Mouse (Mus musculus) midbrain, embryonic 11.5 days (tissue): ENCODE data around the gene Fbxo22. TPM values are rescaled to one million over a fixed set of nuclear protein-coding genes. Genes with fewer than 3 reads are reported as not detected.

Experiments used
- ATAC-seq: fragments of 200-750 bp; cut with Nextera tagmentation; 2 replicates; pipeline ENCODE4 v1.8.0; 2017; ENCODE audit warnings: moderate TSS enrichment, moderate library complexity; ENCODE audit not compliant: low FRiP score
- DNase-seq: peaks from one replicate; pipeline ENCODE4 v3.0.0; 2015; ENCODE audit warnings: low spot score; ENCODE audit errors: missing footprints
- H3K27ac ChIP-seq: fragments of 300-500 bp; sonication (generic); 2 replicates; pipeline ENCODE4 v1.5.1; 2014; ENCODE audit warnings: low read depth, low read length
- H3K27me3 ChIP-seq: fragments of 300-500 bp; sonication (generic); 2 replicates; pipeline ENCODE4 v1.6.1; 2014; ENCODE audit warnings: mild to moderate bottlenecking, low read length, moderate library complexity, mixed read lengths; ENCODE audit not compliant: control insufficient read depth, insufficient read depth
- H3K36me3 ChIP-seq: fragments of 300-500 bp; sonication (generic); 2 replicates; pipeline ENCODE4 v1.6.1; 2014; ENCODE audit warnings: mild to moderate bottlenecking, low read length, moderate library complexity, mixed read lengths; ENCODE audit not compliant: control insufficient read depth, insufficient read depth
- H3K4me1 ChIP-seq: fragments of 300-500 bp; sonication (generic); 2 replicates; pipeline ENCODE4 v1.6.1; 2014; ENCODE audit warnings: low read length; ENCODE audit not compliant: control insufficient read depth, insufficient read depth
- H3K4me2 ChIP-seq: fragments of 300-500 bp; sonication (generic); 2 replicates; pipeline ENCODE4 v1.6.1; 2014; ENCODE audit warnings: mild to moderate bottlenecking, moderate library complexity
- H3K4me3 ChIP-seq: fragments of 300-500 bp; sonication (generic); 2 replicates; pipeline ENCODE4 v1.5.1; 2014; ENCODE audit warnings: low read depth, low read length
- H3K9ac ChIP-seq: fragments of 300-500 bp; sonication (generic); 2 replicates; pipeline ENCODE4 v1.6.1; 2014; ENCODE audit warnings: low read length
- H3K9me3 ChIP-seq: fragments of 300-500 bp; sonication (generic); 2 replicates; pipeline ENCODE4 v1.6.1; 2016; ENCODE audit warnings: low read length; ENCODE audit not compliant: control insufficient read depth
- WGBS: fragments of 180-500 bp; shearing (Covaris S2); extraction: QIAGEN DNeasy Blood & Tissue Kit; methylation state at CpG from one replicate; pipeline ENCODE4 v1.1.7; 2014; 5-methylcytosine and 5-hydroxymethylcytosine counted together
- polyA plus RNA-seq: library from polyadenylated mRNA; unstranded; fragments of >200 nt; fragmentation: Nextera tagmentation; extraction: Ambion mirVana; gene quantifications from 2 replicates; pipeline ENCODE4 v1.2.1, GENCODE M21; 2014

The Fbxo22 gene
- polyA plus RNA-seq, 1 experiment from 2014 or later = 84.6 TPM

- no peaks in the 10 kb centered on the region for H3K4me1 ChIP-seq
- H3K9ac ChIP-seq = no peak overlapping the region
- DNase-seq (no peak), ATAC-seq (no peak)
- WGBS = 85% methylated on average over 2 of the region's 2 CpGs
- no peak overlapping the region for H3K4me3 ChIP-seq
- no peaks in the 10 kb centered on the region for H3K9me3 ChIP-seq
- H3K27me3 ChIP-seq = no peaks in the 10 kb centered on the region
- H3K4me2 ChIP-seq = no peak overlapping the region
- no peaks in the 10 kb centered on the region for H3K36me3 ChIP-seq
- H3K27ac ChIP-seq = no peak overlapping the region
Observed at GRCm38 (mm10) chr9:55257105-55257504, 48.4 kb downstream of the Fbxo22 start.

DNA sequence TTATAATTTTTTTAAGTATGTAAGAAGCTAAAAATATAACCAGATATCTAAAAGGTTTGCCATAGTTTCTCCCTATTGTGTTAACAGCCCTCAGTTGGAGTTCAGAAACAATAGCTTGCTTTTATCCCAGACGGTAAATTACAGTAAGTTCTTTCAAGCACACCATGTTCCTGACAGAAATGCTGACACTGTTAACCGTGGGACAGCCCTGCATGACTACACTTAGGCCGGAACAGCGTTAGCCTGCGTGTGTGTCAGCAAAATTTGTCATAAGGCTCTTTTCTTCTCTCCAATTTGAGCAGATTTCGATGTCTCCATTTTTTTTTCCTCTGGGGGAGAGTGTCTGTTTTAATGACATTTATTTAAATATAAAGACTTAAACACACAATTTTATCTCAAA lies 51.0 kb downstream of the Fbxo22 start:
- no peaks in the 10 kb centered on the region for H3K9me3 ChIP-seq
- ATAC-seq (no peak), DNase-seq (no peak)
- no peaks in the 10 kb centered on the region for H3K27me3 ChIP-seq
- no peak overlapping the region for H3K27ac ChIP-seq
- no peak overlapping the region for H3K4me2 ChIP-seq
- no peaks in the 10 kb centered on the region for H3K4me1 ChIP-seq
- no peak overlapping the region for H3K9ac ChIP-seq
- WGBS = 84% methylated on average over 6 of the region's 6 CpGs
- H3K4me3 ChIP-seq = no peak overlapping the region
- no peaks in the 10 kb centered on the region for H3K36me3 ChIP-seq

- Histone ChIP-seq H3K4me1 (no peaks in the 10 kb centered on the region), H3K4me2 (no peak overlapping the region), H3K27ac (no peak overlapping the region), H3K9me3 (no peaks in the 10 kb centered on the region), H3K27me3 (no peaks in the 10 kb centered on the region), H3K36me3 (no peaks in the 10 kb centered on the region), H3K9ac (no peak overlapping the region), H3K4me3 (no peak overlapping the region)
- ATAC-seq (no peak), DNase-seq (no peak)
- 80% methylated on average over 8 of the region's 8 CpGs for WGBS
Observed at GRCm38 (mm10) chr9:55264356-55265302, 55.9 kb downstream of the Fbxo22 start.

GRCm38 (mm10) chr9:55271960-55272560 lies 63.3 kb downstream of the Fbxo22 start:
- H3K36me3 ChIP-seq = no peaks in the 10 kb centered on the region
- DNase-seq (no peak), ATAC-seq (no peak)
- H3K4me1 ChIP-seq = no peaks in the 10 kb centered on the region
- H3K9ac ChIP-seq = no peak overlapping the region
- no peak overlapping the region for H3K4me3 ChIP-seq
- no peak overlapping the region for H3K27ac ChIP-seq
- 71% methylated on average over 5 of the region's 5 CpGs for WGBS
- no peak overlapping the region for H3K4me2 ChIP-seq
- no peaks in the 10 kb centered on the region for H3K27me3 ChIP-seq
- H3K9me3 ChIP-seq = no peaks in the 10 kb centered on the region

DNA sequence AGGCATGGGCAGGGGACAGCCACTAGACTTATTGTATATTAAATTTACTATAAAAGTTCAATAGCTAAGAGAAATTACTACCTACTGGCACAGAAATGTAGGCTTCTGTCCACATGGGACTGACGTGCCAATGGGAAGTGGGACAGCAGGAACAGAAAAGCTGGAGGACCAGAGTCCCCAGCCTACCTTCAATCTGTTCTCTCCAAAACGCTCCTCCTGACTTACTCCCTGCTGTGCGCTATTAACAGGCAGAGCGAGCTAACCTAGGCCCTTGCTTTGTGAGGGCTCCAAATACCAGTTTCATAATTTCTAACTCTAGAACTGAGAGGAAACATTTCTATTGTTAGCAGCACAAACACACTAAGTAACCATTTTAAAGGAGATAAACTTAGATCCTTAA lies 65.2 kb downstream of the Fbxo22 start:
- WGBS = 45% methylated on average over 4 of the region's 4 CpGs
- no peak for DNase-seq
- H3K4me3 ChIP-seq = no peak overlapping the region

More for the DNA sequence above, 65.2 kb downstream of the Fbxo22 start:
- H3K9me3 ChIP-seq = no peaks in the 10 kb centered on the region
- no peaks in the 10 kb centered on the region for H3K27me3 ChIP-seq
- no peak overlapping the region for H3K27ac ChIP-seq
- no peak overlapping the region for H3K9ac ChIP-seq
- no peaks in the 10 kb centered on the region for H3K36me3 ChIP-seq
- H3K4me1 ChIP-seq = no peaks in the 10 kb centered on the region
- ATAC-seq = no peak
- no peak overlapping the region for H3K4me2 ChIP-seq

Other genes starting within 250 kb of the Fbxo22 start
- 6.5 and 7.7 TPM in 2 replicates for gene Chrna5, start 228.0 kb upstream of the Fbxo22 start, polyA plus RNA-seq
- 11.6 and 12.3 TPM in 2 replicates for gene Chrna3, start 182.4 kb upstream of the Fbxo22 start, polyA plus RNA-seq
- 2.3 and 2.5 TPM in 2 replicates for gene Chrnb4, start 160.1 kb upstream of the Fbxo22 start, polyA plus RNA-seq
- gene Ube2q2, start 60.1 kb upstream of the Fbxo22 start, polyA plus RNA-seq = 50.1 and 55.0 TPM in 2 replicates
- 0.86 and 1.2 TPM in 2 replicates for gene Nrg4, start 117.9 kb downstream of the Fbxo22 start, polyA plus RNA-seq
- gene Tmem266, start 118.0 kb downstream of the Fbxo22 start, polyA plus RNA-seq = 0.48 and 0.57 TPM in 2 replicates